Comparison of ENCODE assay signal across 23 mouse cellular contexts in genomic region chrX:99422053-99422452, GRCm38 (mm10).
"Had no signal": no experiment of that assay in that cellular context is flagged by ENCODE, and none has a peak within 500 bp of the region (broad histone marks: within the 10 kb centered on the region; RNA-seq: fewer than 3 reads in every experiment).

No protein-coding gene starts in this region.

- ATAC-seq: liver, embryonic 12.5 days; midbrain, embryonic 13.5 days; midbrain, embryonic 16.5 days had no signal

- H3K4me3 ChIP-seq: layer of hippocampus, adult 2 months; limb, embryonic 10.5 days; limb, embryonic 13.5 days; liver, embryonic 12.5 days; liver, embryonic 15.5 days; lung, embryonic 15.5 days; megakaryocyte, embryonic 14.5 days; midbrain, embryonic 10.5 days; midbrain, embryonic 13.5 days; myocyte; neural tube, embryonic 13.5 days had no signal

- H3K9ac ChIP-seq: limb, embryonic 13.5 days; liver, embryonic 12.5 days; liver, embryonic 15.5 days; lung, embryonic 15.5 days; midbrain, embryonic 13.5 days; neural tube, embryonic 13.5 days had no signal

- H3K9me3 ChIP-seq: limb, embryonic 10.5 days; limb, embryonic 13.5 days; liver, embryonic 12.5 days; liver, embryonic 15.5 days; lung, embryonic 15.5 days; midbrain, embryonic 10.5 days; midbrain, embryonic 13.5 days; neural tube, embryonic 13.5 days had no signal

- DNase-seq: kidney, postnatal 25 days; layer of hippocampus, adult 9-11 months; liver; lung, adult 18-20 months; lung, postnatal 10 days; lung, postnatal 36 days; retina, postnatal 1 day; right cerebral cortex, postnatal 25 days; thymus, adult 18-20 months; thymus, postnatal 36 days had no signal

- H3K36me3 ChIP-seq: limb, embryonic 10.5 days; limb, embryonic 13.5 days; liver, embryonic 12.5 days; liver, embryonic 15.5 days; lung, embryonic 15.5 days; midbrain, embryonic 10.5 days; midbrain, embryonic 13.5 days; neural tube, embryonic 13.5 days had no signal

- H3K4me2 ChIP-seq: limb, embryonic 13.5 days; liver, embryonic 12.5 days; liver, embryonic 15.5 days; lung, embryonic 15.5 days; midbrain, embryonic 13.5 days; neural tube, embryonic 13.5 days had no signal

- H3K27ac ChIP-seq: kidney, postnatal 0 days; layer of hippocampus, adult 2 months; limb, embryonic 10.5 days; limb, embryonic 13.5 days; liver, embryonic 12.5 days; liver, embryonic 15.5 days; lung, embryonic 15.5 days; midbrain, embryonic 13.5 days; neural tube, embryonic 13.5 days had no signal

- H3K4me1 ChIP-seq: liver, embryonic 12.5 days; liver, embryonic 15.5 days; megakaryocyte, embryonic 14.5 days; midbrain, embryonic 13.5 days; neural tube, embryonic 13.5 days had no signal
